Mouse (Mus musculus): Measurements from ENCODE around the gene Slc6a20b.
"Not testable (repeated sequence)": the region's sequence is repeated elsewhere in the genome, so short reads cannot be mapped to it uniquely, and the experiment has no call there.

The Slc6a20b gene

GRCm38 (mm10) chr9:123632281-123632680, at the start of gene Slc6a20b:
Gene Slc6a20b, minus strand, starts transcription at chr9:123632565.
- DNase-seq (ENCODE audit: extremely low spot score, low read depth, low spot score): no peak

GRCm38 (mm10) chr9:123679198-123679597, 46.8 kb upstream of the Slc6a20b start:
- DNase-seq (ENCODE audit: extremely low spot score, low read depth, low spot score): no peak

GRCm38 (mm10) chr9:123678327-123679105, 46.2 kb upstream of the Slc6a20b start, which contains the start of the genes Ccr9 and Slc6a20a:
Gene Ccr9, plus strand, starts transcription at chr9:123678439.
Gene Slc6a20a, minus strand, starts transcription at chr9:123678885.
- DNase-seq (ENCODE audit: extremely low spot score, low read depth, low spot score): no peak

- DNase-seq (ENCODE audit: extremely low spot score, low read depth, low spot score): no peak
Observed at GRCm38 (mm10) chr9:123665645-123666044, 33.3 kb upstream of the Slc6a20b start.

GRCm38 (mm10) chr9:123659986-123660676, 27.8 kb upstream of the Slc6a20b start:
- not testable (repeated sequence) for DNase-seq (ENCODE audit: extremely low spot score, low read depth, low spot score)

- no peak for DNase-seq (ENCODE audit: extremely low spot score, low read depth, low spot score)
Observed at GRCm38 (mm10) chr9:123658981-123659380, 26.6 kb upstream of the Slc6a20b start.

GRCm38 (mm10) chr9:123657457-123657856, 25.1 kb upstream of the Slc6a20b start:
- DNase-seq (ENCODE audit: extremely low spot score, low read depth, low spot score): no peak

GRCm38 (mm10) chr9:123651369-123651768, 19.0 kb upstream of the Slc6a20b start:
- DNase-seq (ENCODE audit: extremely low spot score, low read depth, low spot score): no peak

- DNase-seq (ENCODE audit: extremely low spot score, low read depth, low spot score): no peak
Observed at GRCm38 (mm10) chr9:123649785-123650511, 17.6 kb upstream of the Slc6a20b start.

GRCm38 (mm10) chr9:123640106-123640505, 7.7 kb upstream of the Slc6a20b start:
- no peak for DNase-seq (ENCODE audit: extremely low spot score, low read depth, low spot score)

GRCm38 (mm10) chr9:123638668-123639089, 6.3 kb upstream of the Slc6a20b start:
- no peak for DNase-seq (ENCODE audit: extremely low spot score, low read depth, low spot score)

- no peak for DNase-seq (ENCODE audit: extremely low spot score, low read depth, low spot score)
Observed at GRCm38 (mm10) chr9:123638231-123638630, 5.9 kb upstream of the Slc6a20b start.

GRCm38 (mm10) chr9:123636771-123637170, 4.4 kb upstream of the Slc6a20b start:
- no peak for DNase-seq (ENCODE audit: extremely low spot score, low read depth, low spot score)

- DNase-seq (ENCODE audit: extremely low spot score, low read depth, low spot score): no peak
Observed at GRCm38 (mm10) chr9:123632993-123633392, 628 bp upstream of the Slc6a20b start.

- no peak for DNase-seq (ENCODE audit: extremely low spot score, low read depth, low spot score)
Observed at GRCm38 (mm10) chr9:123631666-123632065, 699 bp downstream of the Slc6a20b start.

- no peak for DNase-seq (ENCODE audit: extremely low spot score, low read depth, low spot score)
Observed at GRCm38 (mm10) chr9:123625821-123626220, 6.5 kb downstream of the Slc6a20b start.

GRCm38 (mm10) chr9:123624741-123625140, 7.6 kb downstream of the Slc6a20b start:
- no peak for DNase-seq (ENCODE audit: extremely low spot score, low read depth, low spot score)

- no peak for DNase-seq (ENCODE audit: extremely low spot score, low read depth, low spot score)
Observed at GRCm38 (mm10) chr9:123620311-123621098, 11.9 kb downstream of the Slc6a20b start.

- DNase-seq (ENCODE audit: extremely low spot score, low read depth, low spot score): no peak
Observed at GRCm38 (mm10) chr9:123601529-123601928, 30.8 kb downstream of the Slc6a20b start.

GRCm38 (mm10) chr9:123597376-123597775, 35.0 kb downstream of the Slc6a20b start:
- DNase-seq (ENCODE audit: extremely low spot score, low read depth, low spot score): no peak

- DNase-seq (ENCODE audit: extremely low spot score, low read depth, low spot score): no peak
Observed at GRCm38 (mm10) chr9:123596910-123597309, 35.5 kb downstream of the Slc6a20b start.
